Mouse (Mus musculus) right cerebral cortex, postnatal 36 days (tissue): ENCODE results near the gene Znrf1.
A peak's percentile ranks its signal among the peaks of the same experiment; 100 is the strongest.

Experiments
- DNase-seq, 2 experiments: peaks; one replicate each; pipeline ENCODE4 v3.0.0; 2022; ENCODE audit warnings: low spot score in 2 of 2, mixed read lengths in 1 of 2

Gene Znrf1

DNA sequence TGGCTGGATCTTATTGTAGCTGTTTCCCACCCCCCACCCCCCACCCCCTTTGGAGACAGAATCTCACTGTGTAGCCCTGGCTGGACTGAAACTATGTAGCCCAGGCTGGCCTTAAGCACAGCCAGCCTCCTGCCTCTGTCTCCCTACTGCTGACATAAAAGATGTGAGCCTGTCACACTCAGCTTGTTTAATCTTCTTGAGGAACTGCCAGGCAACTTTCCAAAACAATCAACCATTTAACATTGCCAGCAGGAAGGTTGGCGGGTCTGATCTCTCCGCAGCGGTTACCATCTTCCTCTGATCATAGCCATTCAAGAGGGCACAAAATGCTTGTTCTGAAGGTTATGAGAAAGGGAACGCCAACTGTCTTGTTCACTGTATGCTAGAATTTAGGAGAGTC, 2.4 kb upstream of the Znrf1 start:
- DNase-seq = no peak

DNA sequence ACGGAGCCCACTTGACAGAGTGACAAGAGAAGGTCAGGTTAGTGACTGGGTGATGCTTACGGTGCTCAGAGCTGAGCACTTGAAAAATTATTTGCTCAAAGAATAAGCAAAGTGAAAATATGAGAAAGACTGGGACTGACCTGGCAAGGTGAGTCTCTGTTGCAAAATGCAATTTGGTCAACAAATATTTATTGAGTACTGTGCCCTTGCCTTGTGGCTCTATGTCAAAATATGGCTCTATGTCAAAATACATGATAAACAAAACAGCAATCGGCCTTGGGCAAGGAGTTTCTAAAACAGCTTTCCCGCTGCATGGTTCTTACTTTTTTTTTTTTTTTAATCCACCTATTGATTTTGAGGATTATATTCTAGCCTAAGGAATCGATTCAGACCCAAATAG, 406 bp upstream of the Znrf1 start:
- no peak for DNase-seq

DNA sequence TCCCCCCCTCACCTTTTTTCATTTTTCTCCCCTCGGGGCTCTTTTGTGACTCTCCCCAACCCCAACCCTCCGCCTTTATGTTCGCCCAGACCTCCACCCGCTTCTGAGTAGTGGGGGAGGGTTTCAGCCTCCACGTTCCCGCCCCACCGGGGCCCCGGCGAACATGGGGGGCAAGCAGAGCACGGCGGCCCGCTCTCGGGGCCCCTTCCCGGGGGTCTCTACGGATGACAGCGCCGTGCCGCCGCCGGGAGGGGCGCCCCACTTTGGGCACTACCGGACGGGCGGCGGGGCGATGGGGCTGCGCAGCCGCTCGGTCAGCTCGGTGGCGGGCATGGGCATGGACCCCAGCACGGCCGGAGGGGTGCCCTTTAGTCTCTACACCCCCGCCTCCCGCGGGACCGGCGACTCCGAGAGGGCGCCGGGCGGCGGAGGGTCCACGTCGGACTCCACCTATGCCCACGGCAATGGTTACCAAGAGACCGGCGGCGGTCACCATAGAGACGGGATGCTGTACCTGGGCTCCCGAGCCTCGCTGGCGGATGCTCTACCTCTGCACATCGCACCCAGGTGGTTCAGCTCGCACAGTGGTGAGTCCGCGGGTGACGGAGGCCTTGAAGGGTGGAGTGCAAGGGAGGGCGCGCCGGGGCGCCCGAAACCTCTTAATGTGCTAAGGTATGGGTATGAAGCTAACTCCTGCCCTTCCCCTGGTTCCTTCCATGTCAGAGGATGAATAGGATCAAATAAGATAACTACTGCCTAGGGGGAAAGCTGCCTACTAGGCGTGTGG, 1.3 kb downstream of the Znrf1 start:
- DNase-seq = peak; percentile 48 to 59

DNA sequence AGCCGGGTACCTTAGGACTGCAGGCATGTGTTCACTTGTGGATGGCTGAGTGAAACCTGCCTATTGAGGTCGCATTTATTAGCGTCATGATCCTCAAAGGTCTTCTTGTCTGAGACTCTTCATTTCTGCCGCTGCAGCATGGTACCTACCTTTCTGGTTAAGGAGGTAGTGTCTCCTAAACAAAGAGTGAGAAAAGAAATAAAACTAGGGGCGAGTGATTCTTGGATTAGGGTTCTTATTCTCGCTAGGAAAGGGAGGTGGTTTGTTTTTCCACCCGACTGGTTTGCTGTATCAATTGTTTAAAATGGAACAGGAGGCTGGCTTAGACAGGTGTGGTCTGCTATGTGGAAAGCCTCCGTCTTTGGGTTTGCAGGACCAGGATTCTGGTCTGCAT, 1.9 kb downstream of the Znrf1 start:
- DNase-seq = no peak

DNA sequence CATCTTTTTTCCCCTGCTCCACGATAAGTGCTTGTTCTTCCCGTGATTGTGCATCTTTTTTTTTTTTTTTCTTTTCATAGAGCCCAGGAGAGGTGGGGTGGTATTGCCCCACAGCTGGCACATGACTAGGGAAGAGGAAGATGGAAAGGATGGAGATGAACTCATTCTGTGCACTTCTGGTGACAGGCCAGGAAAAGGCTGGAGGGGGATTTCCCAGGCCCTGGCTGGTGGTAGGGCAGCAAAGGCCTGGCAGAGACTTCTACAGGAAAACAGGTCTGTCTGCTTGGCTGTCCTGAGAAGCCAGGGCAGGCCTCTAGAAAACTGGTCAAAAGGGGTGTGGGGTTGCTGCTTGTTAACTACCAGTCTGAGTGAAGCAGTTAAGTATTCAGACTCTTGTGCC, 2.3 kb downstream of the Znrf1 start:
- no peak for DNase-seq

DNA sequence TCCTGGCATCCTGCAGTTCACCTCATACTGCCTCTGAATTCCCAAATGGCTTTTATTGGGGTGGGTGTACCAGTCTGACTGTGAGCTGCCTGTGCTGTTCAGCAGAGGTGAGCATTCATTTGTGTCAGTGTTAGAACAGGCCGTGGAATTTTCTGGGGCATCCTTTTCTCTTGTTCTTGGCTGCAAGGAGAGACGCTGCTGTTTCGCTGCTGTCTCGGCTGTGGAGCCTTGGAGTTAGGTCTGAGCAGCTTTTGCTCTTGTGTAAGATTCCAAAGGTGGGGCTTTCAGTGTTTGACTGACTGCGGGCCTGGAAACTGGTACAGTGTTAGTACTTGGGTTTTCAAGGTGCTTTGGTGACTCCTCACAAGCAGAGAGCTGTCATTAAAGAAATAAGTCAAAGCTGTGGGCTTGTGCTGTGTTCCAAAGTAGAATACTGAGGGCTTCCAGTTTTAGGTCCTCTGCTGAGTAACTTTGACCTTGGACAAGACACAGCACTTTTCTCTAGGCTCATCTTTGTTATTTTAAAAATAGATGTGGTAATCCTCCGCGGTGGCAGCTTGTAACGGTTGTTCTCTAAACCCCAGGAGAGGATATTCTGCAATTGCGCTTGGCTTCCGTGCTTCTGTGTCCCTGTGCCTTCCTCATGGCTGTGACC, 3.7 kb downstream of the Znrf1 start:
- DNase-seq = no peak

DNA sequence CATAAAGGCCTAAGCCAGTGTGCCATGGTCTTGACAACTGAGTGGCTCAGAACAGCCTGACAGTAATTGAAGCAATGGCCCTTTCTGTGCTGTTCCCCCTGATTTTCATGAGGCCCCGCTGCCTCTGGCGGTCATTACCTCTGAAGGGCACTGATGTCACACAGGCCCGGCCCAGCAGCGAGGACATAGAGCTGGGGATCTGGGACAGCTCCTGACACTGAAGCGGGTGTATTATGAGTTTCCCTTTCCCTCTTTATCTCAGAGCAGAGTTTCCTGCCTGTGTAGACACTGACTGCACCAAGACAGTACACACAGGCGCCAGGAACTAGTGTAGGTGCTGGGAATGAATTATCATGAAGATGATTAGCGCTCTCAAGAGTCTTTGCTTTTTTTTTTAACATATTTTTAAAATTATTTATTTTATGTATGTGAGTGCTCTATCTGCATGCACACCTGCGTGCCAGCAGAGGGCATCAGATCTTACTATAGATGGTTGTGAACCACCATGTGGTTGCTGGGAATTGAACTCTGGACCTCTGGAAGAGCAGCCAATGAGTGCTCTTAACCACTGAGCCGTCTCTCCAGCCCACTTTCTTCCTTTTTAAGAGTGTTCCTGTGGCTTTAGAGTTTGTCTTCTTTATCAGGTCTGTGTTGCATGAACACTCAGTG, 7.9 kb downstream of the Znrf1 start:
- no peak for DNase-seq

DNA sequence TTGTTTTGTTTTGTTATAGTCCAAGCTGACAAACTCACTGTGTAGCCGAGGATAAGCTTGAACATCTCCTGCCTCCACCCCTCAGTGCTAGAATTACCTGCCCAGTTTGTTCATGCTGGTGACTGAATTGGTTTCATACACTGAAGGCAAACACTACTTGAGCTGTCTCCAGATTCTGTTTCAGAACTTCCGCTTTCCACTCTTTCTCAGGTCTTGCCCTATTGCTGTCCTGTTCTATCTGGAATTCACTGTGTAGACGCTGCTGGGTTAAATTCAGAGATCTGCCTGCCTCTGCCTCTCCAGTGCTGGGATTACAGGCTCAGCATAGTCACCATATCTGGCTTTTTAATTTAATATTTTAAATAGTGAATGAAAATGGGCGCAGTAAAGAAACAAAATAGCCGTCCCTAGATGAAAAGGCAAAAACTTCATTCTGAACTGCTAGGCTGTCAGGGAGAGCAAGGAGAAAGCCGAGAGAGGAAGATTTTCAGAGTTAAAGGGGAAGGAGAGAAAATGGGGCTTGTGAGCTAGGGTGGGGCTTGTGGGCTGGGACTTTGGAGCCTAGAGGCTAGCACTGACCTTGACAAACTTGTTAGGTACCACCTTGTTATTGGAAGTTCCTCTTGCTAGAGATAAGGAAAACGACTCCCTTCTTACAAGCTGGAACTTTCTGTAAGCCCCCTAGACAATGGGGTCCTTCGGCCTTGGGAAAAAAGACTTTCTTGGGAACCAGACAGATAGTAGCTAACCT, 9.7 kb downstream of the Znrf1 start:
- DNase-seq = no peak

DNA sequence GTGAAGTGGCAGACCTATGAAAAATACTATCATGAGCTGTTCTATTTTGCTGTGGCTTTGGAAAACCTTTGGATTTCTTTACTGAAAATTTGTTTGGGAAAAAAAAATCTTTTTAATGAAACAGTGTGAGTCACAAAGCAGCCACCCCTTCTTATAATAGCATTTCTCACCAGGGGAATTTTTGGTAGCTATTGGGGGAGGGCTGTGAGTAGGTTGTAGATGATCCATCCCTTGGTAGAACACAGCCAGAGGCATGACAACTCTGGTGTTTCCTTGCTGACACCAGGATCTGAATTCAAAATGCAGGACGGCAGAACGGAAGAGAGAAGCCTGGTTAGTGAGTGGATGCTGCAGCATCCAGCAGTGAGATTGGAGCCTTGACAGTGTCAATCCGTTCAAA, 11.2 kb downstream of the Znrf1 start:
- DNase-seq = peak in 1 of 2 experiments; percentile 43

DNA sequence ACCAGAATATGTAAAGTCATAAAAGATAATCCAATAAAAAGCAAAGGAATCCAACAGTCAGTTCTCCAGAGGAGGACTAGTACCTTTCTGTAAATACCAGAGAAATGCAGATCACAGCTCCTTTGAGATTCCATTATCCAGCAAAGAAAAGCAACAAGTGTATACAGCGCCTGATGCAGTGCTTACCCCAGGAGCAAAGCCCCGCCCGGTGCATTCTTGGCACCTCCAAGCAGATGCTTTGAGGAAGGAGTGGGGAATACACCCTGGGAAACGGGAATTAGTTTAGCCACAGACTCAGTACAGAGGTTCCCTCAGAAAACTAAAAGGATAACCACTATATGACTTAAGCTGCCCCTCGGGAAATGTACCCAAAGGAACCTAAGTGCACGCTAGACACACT, 12.3 kb downstream of the Znrf1 start:
- no peak for DNase-seq

DNA sequence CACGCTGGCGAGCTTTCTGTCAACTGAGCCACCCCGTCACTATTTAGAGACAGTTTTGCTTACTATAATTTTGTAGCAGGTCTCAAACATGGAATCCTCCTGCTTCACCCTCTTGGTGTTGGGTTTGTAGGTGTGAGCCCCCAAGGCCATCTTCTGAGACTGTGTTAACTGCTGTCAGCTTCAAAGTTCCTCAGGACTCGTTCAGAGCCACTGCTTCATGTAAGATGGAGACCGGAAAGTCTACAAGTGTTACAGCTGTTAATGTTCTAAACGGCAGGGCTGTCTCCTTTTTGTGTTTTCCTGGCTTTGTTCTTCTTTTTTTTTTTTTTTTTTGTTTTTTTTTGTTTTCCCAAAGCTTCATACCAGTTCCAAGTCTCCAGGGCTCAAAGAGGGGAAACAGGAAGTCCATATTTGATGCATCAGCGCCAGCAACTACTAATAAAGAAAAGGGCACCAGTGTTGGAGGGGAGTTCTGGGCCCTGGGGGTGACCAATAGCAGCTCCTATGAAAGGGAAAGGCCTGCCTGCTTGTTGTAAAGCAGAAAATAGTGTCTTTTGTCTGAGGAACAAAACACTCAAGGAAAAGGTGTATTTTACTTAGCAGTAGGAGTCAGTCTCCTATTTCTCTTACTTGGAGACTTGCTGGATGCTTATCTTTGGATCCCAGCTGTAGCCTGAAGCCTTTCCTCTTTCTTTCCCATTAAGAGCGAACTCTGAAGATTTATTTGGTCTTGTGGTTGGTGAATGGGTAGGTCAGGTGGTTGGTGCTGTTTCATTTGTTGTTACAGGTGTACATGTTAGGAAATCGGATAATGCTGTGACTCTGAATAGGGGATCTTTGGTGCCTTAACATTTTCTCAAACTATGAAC, 14.3 kb downstream of the Znrf1 start:
- no peak for DNase-seq

DNA sequence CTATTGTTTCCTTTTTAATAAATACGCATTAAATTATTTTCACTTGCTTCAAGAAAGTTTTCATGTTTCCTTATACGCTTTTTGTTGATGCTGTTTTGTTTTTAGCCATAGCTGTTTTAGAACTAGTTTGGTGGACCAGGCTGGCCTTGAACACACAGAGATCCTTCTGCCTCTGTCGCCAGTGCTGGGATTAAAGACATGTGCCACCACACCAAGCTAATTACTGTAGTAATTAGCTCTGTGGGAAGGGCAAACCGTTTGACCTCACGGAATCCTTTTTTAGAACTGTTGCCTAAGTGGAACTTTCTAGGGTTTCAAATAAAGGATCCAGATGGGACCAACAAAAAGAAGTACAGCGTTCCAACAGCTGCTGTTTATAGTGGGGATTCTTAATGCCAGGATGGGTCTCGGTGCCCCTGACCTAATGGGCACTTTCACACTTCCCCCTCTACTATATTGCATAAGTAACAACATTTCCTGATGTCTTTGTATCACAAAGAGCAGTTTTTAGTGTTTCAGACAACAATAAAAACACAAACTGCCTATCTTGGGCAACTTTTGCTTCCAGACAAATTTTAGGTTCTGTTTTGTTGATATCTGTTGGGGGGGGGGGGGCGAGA, 15.7 kb downstream of the Znrf1 start:
- DNase-seq = no peak

DNA sequence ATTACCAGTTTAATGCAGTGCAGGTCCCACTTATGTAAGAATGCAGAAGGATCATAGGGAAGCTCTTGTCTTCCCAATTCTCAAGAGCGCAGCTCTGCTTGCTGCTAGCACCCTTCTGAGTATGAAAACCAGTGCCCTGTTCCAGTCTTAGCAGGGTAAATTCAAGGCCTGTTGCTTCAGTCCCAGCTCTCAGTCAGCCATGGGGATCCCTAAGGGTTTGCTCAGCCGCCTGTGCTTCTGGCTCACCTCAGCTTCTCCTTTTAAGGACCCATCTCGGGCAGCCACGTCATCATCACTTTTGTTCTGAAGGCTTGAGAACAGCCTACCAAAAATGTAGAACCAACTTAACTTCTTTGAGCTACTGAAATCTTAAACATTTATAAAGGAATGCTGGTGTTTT, 25.9 kb downstream of the Znrf1 start:
- DNase-seq = peak in 1 of 2 experiments; percentile 33

DNA sequence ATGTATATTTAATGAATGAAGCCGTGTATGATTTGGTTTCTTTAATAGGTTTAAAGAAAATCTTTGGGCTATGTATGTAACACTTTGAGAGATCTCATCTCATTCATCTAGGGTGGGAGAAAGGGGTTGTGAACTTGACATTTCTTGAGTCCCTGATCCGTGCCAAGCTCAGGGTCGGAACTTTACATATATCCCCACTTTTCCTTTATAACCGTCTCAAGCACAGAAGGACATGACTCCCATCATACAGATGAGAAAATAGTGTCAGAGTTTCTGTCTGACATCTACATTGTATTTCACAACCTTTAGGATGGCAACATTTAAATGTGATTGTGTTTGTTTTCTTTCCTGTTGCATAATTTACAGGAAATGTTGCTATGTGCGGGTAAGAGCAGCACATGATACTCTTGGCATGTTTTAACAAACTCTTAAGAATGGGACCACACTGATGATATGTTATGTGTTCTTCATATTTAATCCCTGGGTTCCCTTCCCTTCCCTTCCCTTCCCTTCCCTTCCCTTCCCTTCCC, 26.4 kb downstream of the Znrf1 start:
- DNase-seq = no peak

DNA sequence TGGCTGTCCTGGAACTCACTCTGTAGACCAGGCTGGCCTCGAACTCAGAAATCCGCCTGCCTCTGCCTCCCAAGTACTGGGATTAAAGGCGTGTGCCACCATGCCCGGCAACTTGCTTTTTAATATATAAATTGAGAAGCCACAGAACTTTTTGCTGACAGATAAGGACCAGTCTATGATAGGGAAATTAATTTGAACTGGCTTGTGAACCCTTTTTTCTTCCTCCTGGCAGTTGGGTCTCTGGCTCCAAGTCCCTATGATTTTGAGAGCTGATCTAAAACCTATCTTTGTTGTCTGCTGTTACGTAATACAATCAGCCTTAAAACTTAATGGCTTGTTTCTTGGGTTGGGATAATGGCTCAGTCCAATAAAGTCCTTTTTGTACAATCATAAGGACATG, 27.2 kb downstream of the Znrf1 start:
- DNase-seq = no peak

DNA sequence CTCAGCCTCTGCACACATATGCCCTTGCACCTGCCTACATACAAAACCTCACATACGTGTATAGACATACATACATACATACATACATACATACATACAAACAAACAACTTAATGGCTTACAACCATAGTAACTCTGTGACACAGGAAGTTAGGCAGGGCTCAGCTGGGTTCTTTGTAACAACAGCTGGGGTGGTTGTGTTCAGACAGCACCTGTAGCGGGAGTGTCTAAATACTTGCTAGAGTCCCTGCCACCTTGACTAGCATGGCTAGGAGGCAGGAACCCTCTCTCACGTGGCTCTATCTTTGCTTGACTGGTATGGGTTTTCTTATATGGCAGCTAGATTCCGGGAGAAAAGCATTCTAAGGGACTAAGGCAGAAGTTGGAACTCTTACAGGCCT, 27.8 kb downstream of the Znrf1 start:
- DNase-seq = no peak

DNA sequence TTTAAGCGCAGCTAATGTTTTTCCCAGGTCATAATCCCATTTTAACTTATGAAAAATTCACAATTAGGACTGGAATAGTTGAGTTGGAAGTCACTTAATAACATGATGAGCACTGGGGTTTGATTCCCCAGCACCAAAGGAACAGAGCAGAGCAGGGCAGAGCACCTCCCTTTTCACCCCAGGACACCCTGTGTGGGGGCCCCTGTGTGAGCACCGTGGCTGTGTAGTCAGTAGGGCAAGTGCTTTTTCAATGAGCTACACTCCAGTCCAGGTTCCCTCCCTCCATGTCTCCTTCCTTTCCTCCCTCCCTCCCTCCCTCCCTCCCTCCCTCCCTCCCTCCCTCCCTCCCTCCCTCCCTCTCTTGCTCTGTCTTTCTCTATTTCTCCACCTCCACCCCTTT, 28.2 kb downstream of the Znrf1 start:
- DNase-seq = no peak

DNA sequence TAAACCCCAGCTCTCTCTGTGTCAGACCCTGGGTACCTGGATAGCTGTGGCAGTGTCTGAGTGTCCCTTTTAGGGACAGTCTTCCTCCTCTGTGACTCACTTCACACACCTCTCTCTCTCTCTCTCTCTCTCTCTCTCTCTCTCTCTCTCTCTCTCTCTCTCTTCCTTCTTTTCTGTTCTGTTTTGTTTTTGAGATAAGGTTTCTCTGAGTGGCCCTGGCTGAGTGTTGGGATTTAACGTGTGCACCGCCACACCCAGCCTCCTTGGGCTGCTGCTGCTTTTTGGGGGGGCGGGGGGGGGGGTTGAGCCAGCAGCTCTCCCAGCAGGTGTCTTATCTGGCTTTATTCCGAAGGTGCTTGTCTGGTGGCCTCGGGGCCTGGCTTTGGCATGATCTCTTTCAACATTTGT, 29.9 kb downstream of the Znrf1 start:
- no peak for DNase-seq

DNA sequence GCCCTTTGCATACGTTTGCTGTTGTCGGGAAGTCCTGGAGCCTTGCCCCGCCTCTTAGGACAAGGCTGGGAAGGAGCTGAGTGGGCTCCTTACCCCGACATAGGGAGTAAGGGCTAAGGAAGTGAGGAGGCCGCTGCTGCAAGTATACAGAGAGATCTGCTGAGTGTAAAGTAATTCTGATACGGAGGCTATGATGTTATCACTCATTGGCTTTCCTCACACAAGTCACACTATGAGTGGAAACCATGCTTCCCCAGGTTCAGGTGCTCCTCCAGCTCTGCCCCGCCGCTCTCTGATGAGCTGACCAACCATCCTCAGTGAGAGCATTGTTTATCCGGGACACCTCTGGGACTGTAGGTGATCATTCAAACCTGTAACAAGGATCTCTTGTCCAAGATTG, 30.4 kb downstream of the Znrf1 start:
- DNase-seq = no peak

DNA sequence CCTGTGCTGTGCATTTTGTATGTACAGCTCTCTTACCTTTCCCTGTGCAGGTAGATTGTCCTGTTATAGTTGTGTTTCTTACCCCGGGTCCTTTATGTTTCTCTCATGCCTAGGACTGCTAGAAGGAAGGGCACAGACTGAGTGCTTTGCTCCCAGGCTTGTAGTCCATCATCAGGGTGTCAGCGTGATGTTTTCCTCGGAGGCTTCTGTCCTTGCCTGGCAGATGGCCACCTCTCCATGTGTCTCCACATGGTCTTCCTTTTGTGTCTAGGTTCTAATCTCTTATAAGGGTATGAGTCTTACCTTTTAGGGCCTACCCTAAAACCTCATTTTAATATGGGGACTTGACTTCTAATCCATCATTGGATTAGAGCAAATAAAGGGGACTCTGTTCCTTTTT, 31.7 kb downstream of the Znrf1 start:
- no peak for DNase-seq

DNA sequence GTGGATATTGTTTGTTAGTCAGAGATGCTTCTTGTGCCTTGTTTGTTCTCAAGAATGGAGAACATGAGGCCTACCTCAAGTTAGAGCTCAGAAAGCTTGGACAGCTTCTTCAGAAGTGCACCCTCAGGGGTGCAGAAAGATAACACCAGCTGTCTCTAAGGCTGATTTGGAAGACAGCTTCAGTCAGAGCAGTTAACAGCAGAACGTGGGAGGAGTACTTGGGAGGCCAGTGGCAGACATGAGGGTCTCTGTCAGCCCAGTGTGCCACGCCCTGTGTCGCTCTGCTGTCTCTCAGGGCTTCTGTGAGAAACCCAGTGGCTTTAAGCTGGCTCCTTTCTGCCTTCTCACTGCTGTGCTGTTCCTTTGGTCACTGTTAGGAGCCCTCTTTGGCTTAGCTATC, 32.1 kb downstream of the Znrf1 start:
- no peak for DNase-seq
